Mouse (Mus musculus): ENCODE measurements at regions not wholly inside any gene's neighbourhood (a gene's known extent, or its start where the extent isn't known, plus 50 kb on each side); places are given as distances from the start of the nearest gene placed in this dataset.
A peak's percentile ranks its signal among the peaks of the same experiment; 100 is the strongest.

GRCm38 (mm10) chr8:114081049-114081756, 52.2 kb upstream of the Nudt7 start:
- no peak for TF ChIP-seq MEF2A (IDR thresholded peaks at IDR 0.05; ENCODE audit: extremely low read depth, insufficient replicate concordance, low read depth, low read length, poor library complexity, severe bottlenecking)
- TF ChIP-seq ETS1 (IDR thresholded peaks at IDR 0.05; ENCODE audit: low read depth, low read length) = no peak
- TF ChIP-seq CTCF (IDR thresholded peaks at IDR 0.05 in 2 of 3, conservative IDR thresholded peaks at IDR 0.05 in 1 of 3; ENCODE audit: control insufficient read depth in 1 of 3, insufficient read depth in 1 of 3, low read depth in 2 of 3, low read length in 3 of 3, poor library complexity in 1 of 3, severe bottlenecking in 1 of 3) = peak in 2 of 3 experiments; percentile 18 to 32; a peak in 2 of 6 replicates
- no peak for TF ChIP-seq TAL1 (IDR thresholded peaks at IDR 0.05; ENCODE audit: low read length)
- no peak for TF ChIP-seq EP300 (IDR thresholded peaks at IDR 0.05; ENCODE audit: low read depth in 1 of 2, low read length in 2 of 2)
- peak; percentile 27 for TF ChIP-seq SMC3 (IDR thresholded peaks at IDR 0.05; ENCODE audit: low read depth, low read length)

Data from MEL (cell line).